Mouse (Mus musculus): Measurements from ENCODE around the gene Pdlim1.

DNA sequence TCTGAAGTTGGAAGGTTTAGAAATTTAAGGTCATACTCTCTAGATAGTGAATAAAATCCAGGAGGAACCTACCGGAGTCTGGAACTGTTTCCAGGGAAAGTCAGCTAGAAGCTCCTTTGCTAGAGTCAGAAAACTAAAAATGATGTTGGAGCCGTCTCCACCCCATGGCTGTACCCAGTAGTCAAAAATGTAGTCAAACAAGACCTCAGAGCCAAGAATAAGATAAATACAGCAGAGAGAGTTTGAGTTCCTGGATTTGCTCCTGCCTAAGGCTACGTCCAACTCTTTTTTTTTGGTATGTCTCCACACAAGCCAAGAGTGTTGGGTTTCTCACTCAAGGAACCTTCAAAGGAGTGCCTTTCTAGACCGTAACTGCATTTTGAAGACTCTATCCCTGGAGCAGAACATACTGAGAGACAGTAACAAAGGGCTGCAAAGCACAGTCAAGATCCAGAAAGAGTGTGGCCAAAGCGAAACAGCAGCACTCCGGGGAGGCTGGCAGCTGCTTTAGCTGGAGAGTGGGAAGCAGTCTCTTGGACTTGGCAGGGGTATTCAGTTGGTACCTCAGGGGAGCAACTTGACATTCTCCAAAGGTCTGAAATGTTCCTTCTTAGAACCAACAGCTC is 18.6 kb upstream of the Pdlim1 start:
- TF ChIP-seq POLR2A (IDR thresholded peaks at IDR 0.05; ENCODE audit: insufficient read depth, low read depth, low read length) (no peak), CTCF (IDR thresholded peaks at IDR 0.05; ENCODE audit: insufficient read depth, low read depth, low read length) (no peak)

Data from olfactory bulb, adult 2 months (tissue).